ENCODE assay signal across 18 mouse cellular contexts in the genomic region with DNA sequence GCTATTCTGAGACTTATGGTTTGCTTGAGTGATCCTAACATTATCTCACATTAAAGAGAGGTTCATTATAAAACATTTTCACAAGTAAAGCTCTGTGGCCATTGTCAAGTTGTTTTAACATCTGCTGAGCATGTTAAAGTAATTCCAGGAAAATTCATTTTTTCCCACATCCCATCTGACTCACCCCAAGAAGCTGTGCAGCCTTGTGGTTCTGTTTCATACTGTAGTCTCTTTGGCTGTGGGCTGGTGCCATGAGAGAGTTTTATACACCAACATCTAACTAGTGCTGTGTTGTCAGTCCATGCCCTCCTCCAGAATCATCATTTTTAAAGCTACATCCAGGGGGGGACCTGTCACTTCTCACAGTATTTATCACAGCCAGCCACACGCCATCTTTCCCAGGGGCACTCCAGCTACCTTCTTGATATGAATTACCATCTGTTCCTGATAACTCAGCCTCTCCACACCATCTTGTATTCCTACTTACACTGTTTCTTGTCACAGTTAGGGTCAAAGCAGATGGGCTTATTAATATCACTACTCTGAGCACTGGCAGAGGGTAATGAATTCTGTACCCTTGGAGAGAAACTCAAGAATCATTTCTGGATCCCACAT. TPM values are rescaled to one million over a fixed set of nuclear protein-coding genes. Genes with fewer than 3 reads are reported as not detected.
DNase-seq lines count a peak whose midpoint lies in the region; ATAC-seq lines count a peak whose summit lies in the region.
"Had no signal": no experiment of that assay in that cellular context is flagged by ENCODE, and none has a peak within 500 bp of the region (broad histone marks: within the 10 kb centered on the region; RNA-seq: fewer than 3 reads in every experiment).

No protein-coding gene starts in this region.

- H3K36me3 ChIP-seq in forebrain, embryonic 16.5 days (ENCODE audit: control insufficient read depth, insufficient read depth): peaks cover 17% of the 10 kb centered on the region

- 50% methylated on average over 1 of the region's 1 CpGs for WGBS in forebrain, embryonic 16.5 days

- intact Hi-C loops in heart, postnatal 10 days (cut with DNase I): no loop called here

- no peaks in the 10 kb centered on the region for H3K9me3 ChIP-seq in forebrain, embryonic 16.5 days (ENCODE audit: control insufficient read depth, low read length)
- H3K9me3 ChIP-seq: embryonic facial prominence, embryonic 15.5 days; midbrain, embryonic 13.5 days; neural tube, embryonic 12.5 days had no signal

- H3K4me2 ChIP-seq in forebrain, embryonic 16.5 days (ENCODE audit: low read length): no peak overlapping the region
- H3K4me2 ChIP-seq: embryonic facial prominence, embryonic 15.5 days; lung, embryonic 14.5 days; midbrain, embryonic 13.5 days; neural tube, embryonic 12.5 days had no signal

- DNase-seq in heart, adult 11 months: peak; percentile 55
- no peak for DNase-seq in heart, postnatal 10 days
- peak; percentile 30 to 51 for DNase-seq in spleen, postnatal 10 days (ENCODE audit: low spot score in 2 of 2)
- no peak for DNase-seq in spleen, postnatal 14 days (ENCODE audit: low spot score in 2 of 2)
- DNase-seq in spleen, postnatal 4 days (ENCODE audit: low spot score in 2 of 2): peak; percentile 47 to 68
- DNase-seq in cerebellum, postnatal 25 days: no peak
- DNase-seq in thymus, postnatal 0 days (ENCODE audit: low spot score): no peak
- DNase-seq: adrenal gland, postnatal 25 days; cerebellum, postnatal 14 days; gastrocnemius, postnatal 36 days; kidney, postnatal 25 days; lung, embryonic 14.5 days; thymus, adult 2 months had no signal

- H3K4me1 ChIP-seq in forebrain, embryonic 16.5 days (replicated peaks; ENCODE audit: control insufficient read depth, insufficient read depth, low read length): no peaks in the 10 kb centered on the region; the same call in 1 of the 2 replicates
- H3K4me1 ChIP-seq: embryonic facial prominence, embryonic 15.5 days; neural tube, embryonic 12.5 days had no signal

- no peak overlapping the region for H3K27ac ChIP-seq in forebrain, embryonic 16.5 days (ENCODE audit: low read length)
- H3K27ac ChIP-seq: embryonic facial prominence, embryonic 15.5 days; midbrain, embryonic 13.5 days; neural tube, embryonic 12.5 days had no signal

- peak; percentile 50; the same call in 1 of the 2 replicates for ATAC-seq in forebrain, embryonic 16.5 days
- ATAC-seq: midbrain, embryonic 13.5 days had no signal

- no peak overlapping the region for H3K9ac ChIP-seq in forebrain, embryonic 16.5 days (replicated peaks; ENCODE audit: low read depth, low read length)
- H3K9ac ChIP-seq: embryonic facial prominence, embryonic 15.5 days; lung, embryonic 14.5 days; midbrain, embryonic 13.5 days; neural tube, embryonic 12.5 days had no signal

- H3K4me3 ChIP-seq in forebrain, embryonic 16.5 days (replicated peaks; ENCODE audit: low read length): no peak overlapping the region
- H3K4me3 ChIP-seq: embryonic facial prominence, embryonic 15.5 days; midbrain, embryonic 13.5 days; neural tube, embryonic 12.5 days had no signal

- no peaks in the 10 kb centered on the region for H3K27me3 ChIP-seq in forebrain, embryonic 16.5 days (replicated peaks; ENCODE audit: control insufficient read depth, insufficient read depth, low read length)
- H3K27me3 ChIP-seq: embryonic facial prominence, embryonic 15.5 days; midbrain, embryonic 13.5 days; neural tube, embryonic 12.5 days had no signal

RNA-seq across cellular contexts. Expression of gene Pon1, which starts 38.3 kb away (rescaled TPM):
- total RNA-seq in heart, postnatal 10 days (2021): under 1 TPM in 1 of 2 experiments, not detected in 1; 0.32 TPM
- 0.25 and 0.71 TPM in 2 replicates for polyA plus RNA-seq in forebrain, embryonic 16.5 days (2015; fragmentation: Nextera tagmentation; extraction: Ambion mirVana)
- not detected in 2 replicates for polyA plus RNA-seq in thymus, postnatal 0 days (2015; fragmentation: Nextera tagmentation; extraction: Ambion mirVana)
- total RNA-seq: left cerebral cortex, postnatal 14 days had no signal
- polyA plus RNA-seq: lung, embryonic 14.5 days; neural tube, embryonic 12.5 days had no signal

Comparison
In these comparisons a context has a peak if more than half of its experiments do, and no peak if none do; other contexts are left out.
1. DNase-seq: peak in heart, adult 11 months (single experiment), spleen, postnatal 10 days (2 of 2) and spleen, postnatal 4 days (2 of 2); none in heart, postnatal 10 days (0 of 2), spleen, postnatal 14 days (0 of 2), cerebellum, postnatal 25 days (0 of 2) and thymus, postnatal 0 days (single experiment).